Mouse (Mus musculus): Measurements from ENCODE around the gene Phospho1.

GRCm38 (mm10) chr11:95829526-95830050, 5.3 kb downstream of the Phospho1 start:
- TF ChIP-seq CTCF (IDR thresholded peaks at IDR 0.05; ENCODE audit: insufficient read depth, low read depth, low read length) (no peak), POLR2A (IDR thresholded peaks at IDR 0.05; ENCODE audit: insufficient read depth, low read depth, low read length) (no peak)

All from olfactory bulb, adult 2 months (tissue).